Mouse (Mus musculus): ENCODE results near the gene Tprg.
A peak's percentile ranks its signal among the peaks of the same experiment; 100 is the strongest.

The Tprg gene

DNA sequence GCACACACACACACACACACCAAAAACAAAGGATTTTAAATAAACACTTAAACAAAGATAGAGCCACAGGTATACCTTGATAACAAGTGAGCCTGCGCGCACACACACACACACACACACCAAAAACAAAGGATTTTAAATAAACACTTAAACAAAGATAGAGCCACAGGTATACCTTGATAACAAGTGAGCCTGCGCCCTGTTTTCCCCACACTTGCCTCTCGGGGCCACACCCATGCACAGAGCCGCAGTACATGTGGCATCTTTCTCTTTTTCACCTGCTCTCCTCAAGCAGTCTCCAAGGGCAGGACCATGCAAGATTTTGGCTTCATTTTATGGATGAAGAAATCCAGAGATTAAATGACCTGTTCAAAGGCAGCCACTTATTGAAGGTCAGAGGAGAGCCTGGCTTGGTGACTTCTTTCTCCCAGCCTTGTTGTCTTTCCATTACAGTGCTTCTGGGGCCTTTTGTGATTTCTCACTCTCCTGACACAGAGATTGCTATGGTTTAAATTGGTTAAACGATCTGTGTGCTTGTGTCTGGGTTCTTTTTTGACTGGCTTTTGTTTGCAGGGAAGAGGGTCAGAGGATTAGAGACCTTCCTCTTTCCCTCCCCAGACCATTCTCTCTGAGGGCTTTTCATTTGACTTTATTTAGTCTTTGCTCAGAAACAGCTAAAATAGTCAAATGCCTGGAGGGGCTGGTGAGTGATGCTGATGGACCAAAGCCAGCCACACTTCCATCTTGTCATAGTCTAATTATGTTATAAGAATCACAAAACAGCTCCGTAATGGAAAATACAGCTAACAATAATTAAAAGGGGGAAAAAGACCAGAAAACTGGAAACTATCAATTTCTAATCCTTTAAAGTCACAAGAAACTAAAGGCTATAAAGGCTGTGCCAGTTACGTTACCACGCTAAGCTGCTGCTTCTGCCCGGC is 46.9 kb downstream of the Tprg start:
- no peak for DNase-seq (ENCODE audit: low read depth, low spot score)

DNA sequence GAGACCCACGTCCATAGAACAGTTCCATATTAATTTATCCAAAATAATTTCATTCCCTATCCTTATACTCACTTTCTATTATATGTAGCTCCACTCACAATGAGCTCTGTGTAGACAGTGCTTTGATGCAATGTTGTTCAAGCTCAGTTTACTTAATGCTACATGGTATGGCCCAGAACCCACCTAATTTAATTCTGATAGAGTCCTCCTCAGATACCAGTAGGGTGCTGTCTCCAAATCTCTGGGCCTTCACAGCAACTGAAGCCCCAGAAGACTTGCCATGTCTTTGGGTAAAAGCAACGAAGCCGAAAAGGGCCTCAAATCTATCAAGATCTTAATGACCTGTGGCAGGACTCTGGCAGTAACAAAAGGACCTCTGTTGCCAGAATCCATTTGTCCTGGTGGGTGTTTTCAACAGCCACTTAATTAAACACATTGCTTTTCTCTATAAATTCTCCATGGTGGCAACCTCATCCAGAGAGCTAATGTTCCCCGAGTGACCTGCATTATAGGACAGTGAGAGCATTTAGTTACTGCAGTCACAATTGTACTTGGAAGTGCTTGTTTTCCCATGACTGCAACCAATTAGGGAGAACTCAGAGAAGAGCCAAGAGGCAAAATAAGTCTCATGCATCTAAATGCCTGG is 48.6 kb downstream of the Tprg start:
- DNase-seq (ENCODE audit: low read depth, low spot score) = no peak

DNA sequence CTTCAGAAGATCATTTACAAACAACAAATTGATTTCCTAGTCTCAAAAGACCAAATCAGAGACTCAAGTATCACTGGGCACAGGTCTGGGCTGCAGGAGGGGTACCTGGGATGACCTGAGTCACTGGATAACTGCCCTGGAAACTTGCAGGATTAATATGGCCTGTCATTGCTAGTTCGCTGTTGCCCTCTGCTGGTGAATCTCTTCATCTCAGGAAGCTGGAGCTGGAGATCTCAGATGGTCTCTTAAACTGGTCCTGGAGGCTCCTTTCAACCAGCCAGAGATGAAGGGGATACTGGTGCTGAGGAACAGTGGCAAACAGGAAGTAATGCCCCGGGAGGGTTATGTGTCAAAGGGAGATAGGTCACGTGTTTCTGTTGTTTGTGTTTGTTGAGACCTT is 63.0 kb downstream of the Tprg start:
- peak; percentile 20 for DNase-seq (ENCODE audit: low read depth, low spot score)

DNA sequence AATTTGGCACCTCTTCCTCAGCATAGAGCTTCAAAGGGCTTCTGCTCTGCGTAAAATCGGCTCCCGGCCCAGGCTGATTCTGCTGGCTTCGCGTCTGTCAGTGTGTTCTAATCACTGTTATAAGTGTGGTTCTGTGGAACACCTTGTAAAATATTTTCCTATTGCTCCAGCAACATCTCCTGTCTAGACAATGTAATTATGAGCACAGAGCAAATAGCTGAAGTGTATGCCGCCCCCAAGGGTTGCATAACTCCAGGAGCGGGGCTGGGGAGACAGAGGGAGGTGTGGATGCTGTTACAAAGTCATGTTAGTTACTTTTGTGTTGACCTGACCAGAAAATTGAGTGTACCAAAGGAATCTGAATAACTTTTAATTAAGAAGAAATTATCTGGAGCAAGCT is 81.2 kb downstream of the Tprg start:
- DNase-seq (ENCODE audit: low read depth, low spot score) = no peak

DNA sequence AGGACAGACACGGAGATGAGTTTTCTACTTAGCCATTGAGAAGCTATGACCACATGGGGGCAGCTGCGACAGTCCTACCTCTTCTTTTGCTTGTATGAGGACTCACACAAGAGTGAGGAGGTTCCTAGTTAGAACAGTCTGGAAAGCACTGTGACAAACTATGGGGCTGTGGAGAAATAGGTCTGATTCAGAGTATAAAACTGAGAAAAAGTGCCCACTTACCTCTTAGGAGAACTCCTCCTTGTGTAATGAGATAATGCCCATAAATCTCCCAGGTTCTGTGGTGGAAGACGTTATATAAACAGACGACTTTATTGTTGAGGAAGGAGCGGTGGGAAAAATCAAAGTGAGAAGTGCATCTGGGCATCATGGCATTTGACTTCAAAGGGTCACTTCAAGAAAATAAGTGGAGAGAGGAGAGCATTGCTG is 83.4 kb downstream of the Tprg start:
- DNase-seq (ENCODE audit: low read depth, low spot score) = no peak

DNA sequence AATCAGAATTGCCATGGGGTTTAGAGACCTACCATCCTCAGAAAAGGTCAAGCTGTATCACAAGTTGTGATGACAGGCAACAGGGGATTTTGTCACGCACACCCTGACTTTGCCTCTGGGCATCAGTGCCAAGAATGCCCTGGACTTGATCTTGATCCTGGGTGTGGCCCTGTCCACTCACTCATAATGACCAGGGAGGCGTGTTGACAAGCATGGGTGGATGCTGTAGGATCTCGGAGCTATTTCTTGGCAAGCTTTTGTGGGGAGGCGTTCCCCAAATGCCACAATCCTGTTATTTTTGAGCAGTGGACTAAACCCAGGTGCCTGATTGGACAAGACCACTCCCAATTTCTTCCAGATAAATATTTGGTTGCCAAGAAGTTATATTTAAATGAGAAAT is 87.5 kb downstream of the Tprg start:
- no peak for DNase-seq (ENCODE audit: low read depth, low spot score)

DNA sequence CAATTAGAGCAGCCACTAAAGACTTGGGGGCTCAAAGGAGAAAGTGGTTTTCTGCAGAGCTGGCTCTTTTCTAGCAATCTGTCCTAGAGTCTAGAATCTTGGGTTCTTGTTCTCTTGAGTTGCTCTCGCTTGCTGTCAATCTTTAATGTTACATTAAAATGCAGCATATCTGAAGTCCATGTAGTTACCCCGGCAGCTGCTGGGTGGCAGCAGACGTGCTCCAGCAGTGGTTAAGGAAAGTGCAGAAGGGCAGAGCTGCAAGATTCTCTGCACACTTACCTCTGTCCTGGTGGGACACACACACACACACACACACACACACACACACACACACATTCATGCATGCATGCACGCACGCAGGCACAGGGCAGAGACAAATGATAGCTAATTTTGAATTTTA is 88.2 kb downstream of the Tprg start:
- DNase-seq (ENCODE audit: low read depth, low spot score) = no peak

DNA sequence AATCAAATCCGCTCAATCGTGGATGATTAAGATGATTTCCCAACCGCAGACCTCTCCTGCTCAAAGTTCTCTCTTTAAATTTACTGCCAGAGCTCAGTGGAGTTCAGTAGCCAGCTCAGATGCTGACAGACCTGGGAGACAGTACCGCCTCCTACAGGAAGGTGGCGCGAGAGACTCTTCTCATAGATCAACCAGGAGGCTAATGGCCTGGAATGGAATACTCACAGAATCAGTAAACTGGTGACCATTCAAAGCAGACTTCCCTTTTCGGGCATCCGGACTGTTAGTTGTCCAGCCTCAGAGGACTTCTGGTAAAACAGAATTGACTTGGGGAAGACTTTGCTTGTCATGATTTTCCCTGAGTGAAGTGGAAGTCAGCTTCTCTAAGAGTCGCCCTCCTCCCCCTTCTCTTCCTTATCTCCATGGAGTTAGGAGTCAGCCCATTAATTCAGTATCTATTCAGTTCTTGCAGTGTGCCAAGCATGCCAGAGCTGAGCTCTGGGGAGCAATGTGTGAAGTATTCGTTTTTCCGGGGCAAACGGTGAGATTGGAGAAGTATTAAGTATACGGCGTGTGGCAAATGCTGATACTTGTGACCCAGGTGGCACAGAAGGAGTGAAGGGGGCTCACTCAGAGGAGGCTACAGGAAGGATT is 90.2 kb downstream of the Tprg start:
- DNase-seq (ENCODE audit: low read depth, low spot score) = peak; percentile 59

DNA sequence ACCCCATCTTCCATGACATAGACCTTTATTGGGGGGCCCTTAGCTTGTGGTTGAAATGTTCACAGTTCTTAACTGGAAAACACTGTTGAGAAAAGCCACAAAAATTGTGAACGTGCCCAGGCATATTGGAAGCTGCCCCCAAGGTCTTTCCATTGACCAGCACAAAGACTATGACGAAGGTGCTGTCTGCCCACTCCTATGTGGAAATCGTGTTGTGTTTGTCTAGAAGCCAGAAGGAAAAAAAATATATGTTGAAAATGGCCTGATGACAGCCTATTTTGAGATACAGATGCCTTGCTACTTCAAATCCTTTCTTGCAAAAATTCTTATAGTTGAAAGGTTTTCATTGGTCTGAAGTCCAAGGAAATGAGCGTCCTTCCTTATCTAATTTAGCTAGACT is 91.1 kb downstream of the Tprg start:
- DNase-seq (ENCODE audit: low read depth, low spot score) = no peak

DNA sequence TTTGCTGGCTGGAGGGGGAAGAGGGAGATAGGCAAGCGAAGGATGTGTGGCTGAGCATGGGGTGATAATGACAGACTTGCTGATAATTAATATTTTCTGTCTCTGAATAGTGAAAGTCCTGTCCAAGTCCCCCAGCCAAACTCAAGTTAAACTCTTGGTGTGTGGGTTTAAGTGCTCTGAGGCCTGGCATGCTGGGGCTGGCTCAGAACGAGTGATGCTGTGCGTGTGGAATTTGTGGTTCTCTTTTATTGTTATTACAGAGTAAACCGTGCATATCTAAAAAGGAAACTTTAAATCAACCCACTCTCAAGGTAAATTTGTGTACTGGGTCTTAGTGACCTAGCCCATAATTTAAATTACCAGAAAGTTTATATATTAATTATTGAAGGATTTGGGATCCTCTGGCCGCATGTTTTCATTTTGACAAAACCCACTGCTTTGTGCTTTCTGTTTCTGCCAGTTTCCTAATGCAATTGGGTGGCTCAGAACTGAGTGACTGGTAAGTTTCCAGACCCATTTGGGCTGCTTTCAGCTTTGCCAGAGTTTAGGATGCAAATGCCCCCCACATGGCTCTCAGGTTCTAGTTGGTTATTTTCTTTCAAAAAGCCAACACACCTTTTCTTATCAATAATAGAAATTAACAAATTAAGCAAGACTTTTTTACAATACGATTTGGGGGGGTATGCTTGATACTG is 99.0 kb downstream of the Tprg start:
- no peak for DNase-seq (ENCODE audit: low read depth, low spot score)

DNA sequence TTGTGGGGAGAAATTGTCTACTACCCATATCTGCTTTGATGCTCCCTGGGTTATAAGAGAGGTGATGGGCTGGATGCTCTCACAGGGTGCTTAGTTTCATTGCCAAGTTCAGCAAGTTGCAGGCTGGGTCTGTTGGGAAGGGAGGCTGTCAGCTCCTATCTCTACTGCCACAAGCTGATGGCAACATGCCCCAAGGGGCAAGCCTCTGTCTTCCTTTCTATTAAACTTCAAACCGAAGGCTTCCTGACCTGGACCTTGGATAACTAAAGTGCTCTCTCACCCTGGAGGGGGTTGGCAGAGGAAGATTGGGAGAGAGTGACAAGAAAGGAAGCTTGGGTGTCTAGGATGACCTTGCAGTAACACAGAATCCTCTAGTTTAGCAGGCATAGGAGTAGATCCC is 108.1 kb downstream of the Tprg start:
- DNase-seq (ENCODE audit: low read depth, low spot score) = no peak

DNA sequence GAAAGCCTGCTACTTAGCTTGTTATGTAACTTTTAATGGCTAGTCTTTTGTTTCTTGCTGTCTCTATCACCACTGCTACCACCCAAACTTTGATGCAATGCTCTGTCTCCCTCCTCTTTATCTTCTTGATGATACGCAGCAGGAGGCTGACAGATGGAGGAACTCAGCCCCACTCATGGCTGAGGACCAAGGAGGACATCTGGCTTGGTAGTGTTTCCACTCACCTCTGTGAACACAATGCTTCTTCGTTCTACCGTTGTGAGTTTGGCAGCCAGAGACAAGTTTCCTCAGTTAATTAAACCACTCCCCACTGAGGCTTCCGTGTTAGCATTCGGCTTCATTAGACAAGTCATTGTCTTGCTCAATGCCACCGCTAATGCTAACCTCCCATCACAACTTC is 117.5 kb downstream of the Tprg start:
- DNase-seq (ENCODE audit: low read depth, low spot score) = no peak

DNA sequence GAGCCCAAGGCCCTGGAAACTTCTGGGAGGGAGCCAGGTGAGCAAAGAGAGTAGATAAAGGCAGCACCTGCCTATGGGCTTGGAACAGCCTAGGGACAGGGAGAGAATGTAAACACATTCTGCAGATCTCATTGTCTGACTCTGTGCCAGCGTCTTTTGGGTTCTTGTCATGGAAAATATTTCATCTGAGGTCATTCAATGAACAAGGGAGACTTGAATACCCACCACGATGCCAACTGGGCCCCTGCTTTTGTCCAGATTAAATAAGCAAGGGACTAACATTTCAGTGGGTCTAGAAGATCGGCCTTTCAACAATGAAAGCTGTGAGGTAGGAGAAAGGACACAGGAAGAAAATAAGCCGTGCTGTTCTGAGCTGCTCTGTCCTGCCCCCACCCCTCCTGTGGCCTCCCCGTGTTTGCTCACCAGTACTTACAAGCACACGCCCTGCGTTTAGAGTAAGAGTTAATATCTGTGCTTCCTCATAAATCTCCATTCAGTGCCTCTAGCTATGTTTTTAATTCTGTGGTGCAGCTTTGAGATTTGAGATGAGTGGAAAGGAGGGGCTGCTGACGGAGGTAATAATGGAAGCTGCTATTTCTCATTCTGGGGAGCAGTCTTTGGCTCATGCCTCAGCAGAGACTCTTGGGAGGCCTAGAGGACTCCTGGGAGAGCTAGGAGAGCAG is 120.7 kb downstream of the Tprg start:
- no peak for DNase-seq (ENCODE audit: low read depth, low spot score)

DNA sequence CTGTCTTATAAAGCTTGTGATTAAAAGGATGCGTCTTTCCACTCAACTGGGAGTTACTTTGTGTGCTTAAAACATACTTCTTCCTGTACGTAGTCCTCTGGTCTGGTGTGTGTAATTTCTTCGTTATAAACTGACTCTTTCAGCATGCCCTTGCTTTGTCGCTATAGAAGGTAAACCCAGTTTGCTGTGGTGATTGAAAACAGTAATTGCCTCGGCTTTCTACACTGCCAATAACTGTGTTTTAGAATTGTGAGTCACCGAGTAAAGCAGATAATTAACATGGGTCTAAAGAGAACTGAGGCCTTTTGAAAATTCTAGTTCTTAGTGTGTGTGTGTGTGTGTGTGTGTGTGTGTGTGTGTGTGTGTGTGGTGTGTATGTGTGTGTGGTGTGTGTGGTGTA is 121.4 kb downstream of the Tprg start:
- DNase-seq (ENCODE audit: low read depth, low spot score) = no peak

DNA sequence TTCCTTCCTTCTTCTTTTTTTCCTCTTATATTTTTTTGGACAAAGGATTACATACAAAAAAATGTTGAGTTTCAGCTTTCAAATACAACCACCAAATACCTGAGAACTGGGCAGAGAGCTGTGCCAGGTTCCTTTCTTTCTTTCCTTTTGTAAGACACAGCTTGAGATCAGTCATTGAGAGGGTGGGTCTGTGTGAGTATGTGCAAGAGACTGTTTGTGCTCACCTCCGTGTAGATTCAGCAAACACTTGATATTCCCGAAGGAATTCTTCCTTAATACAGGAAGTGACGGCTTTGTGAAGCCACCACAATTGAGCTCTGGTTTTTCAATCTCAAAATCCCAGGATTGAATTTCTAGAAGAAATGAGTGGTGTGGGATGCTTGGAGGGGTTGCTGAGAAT is 124.7 kb downstream of the Tprg start:
- DNase-seq (ENCODE audit: low read depth, low spot score) = no peak

DNA sequence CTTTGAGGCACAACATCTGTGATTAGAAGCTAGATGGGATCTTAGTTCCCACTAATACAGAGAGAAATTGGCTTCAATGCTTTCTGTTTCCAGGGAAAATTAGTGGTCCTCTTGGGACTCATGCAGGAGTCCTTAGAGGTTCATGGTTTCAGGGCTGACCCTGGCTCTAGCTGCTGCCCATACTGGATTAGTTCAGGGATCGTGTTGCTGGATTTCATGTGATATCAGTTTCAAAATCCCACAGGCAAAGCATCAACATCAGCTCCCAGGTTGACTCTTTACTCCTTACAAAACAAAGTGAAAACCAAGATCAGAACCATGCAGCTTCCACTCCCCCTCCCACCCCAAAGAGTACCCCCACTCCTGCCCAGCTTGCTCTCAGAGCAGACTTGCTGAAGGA is 127.3 kb downstream of the Tprg start:
- no peak for DNase-seq (ENCODE audit: low read depth, low spot score)

DNA sequence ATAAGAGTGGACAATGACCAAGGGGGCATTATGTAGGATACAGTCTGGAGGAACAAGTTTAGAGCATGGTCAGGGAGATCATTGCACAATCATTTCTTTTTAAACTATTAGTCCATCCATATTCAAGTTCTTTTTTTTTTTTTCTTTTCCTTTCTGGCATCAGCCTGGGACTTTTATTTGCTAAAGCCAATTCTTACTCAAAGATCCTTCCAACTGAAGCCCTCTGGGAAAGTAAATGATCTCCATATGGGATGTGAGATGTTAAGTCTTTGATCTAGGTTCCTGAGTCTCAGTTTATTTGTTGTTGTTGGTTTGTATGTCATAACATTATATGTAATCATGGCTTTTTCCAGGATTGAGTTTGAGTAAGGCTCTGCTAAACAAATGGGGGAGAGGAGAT is 128.6 kb downstream of the Tprg start:
- no peak for DNase-seq (ENCODE audit: low read depth, low spot score)

DNA sequence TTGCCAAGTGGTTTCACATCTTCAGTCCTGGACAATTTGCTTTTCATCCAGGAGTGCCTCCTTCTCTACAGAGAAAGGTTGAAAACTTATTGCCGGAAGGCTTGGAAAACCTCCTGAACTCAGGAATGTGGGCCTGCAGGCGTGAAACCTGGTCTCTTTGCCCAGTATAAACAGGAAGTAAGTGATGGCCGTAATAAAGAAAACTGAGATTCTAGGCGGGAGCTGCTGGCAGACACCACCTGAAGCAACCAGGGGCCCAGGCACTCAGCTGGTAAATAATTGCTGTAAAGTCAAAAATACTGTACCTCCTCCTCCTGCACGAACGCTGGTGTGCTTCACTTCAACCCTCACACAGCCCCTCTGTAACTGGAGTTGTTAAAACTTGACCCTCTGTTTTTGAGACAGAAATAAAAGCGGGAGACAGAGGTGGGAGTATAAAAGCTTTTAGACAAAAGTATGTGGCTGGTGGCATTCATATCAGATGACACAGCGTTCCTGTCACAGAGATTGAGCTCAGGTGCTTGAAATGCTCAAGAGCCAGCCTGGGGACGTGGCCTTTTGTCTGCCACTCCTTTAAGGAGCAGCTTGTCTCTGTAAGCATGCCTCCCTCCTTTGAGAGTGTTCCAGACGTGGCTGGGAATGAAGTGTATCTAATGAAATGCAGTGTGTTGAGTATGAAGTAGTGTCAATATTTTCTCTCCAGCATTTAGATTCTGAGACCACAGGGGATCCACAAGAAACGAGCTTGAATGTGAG is 131.4 kb downstream of the Tprg start:
- no peak for DNase-seq (ENCODE audit: low read depth, low spot score)

DNA sequence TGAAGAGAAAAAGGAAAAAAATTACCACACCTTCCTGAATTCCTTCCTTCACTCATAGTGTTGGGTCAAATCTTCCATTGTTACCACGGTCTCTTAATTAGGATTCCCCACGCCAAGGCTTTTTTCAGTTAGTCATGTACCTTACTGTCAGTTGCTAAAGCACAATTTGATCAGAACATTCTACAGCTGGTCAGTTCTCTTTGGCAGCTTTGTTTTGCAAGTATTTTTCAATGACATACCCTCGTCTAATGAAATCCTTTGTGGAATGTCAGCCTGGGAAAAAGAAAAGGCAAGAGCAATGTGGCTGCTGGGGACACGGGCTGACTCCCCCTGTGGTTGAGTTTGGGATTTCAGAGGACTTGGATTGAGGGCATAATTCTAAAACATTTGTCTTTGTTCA is 136.4 kb downstream of the Tprg start:
- no peak for DNase-seq (ENCODE audit: low read depth, low spot score)

DNA sequence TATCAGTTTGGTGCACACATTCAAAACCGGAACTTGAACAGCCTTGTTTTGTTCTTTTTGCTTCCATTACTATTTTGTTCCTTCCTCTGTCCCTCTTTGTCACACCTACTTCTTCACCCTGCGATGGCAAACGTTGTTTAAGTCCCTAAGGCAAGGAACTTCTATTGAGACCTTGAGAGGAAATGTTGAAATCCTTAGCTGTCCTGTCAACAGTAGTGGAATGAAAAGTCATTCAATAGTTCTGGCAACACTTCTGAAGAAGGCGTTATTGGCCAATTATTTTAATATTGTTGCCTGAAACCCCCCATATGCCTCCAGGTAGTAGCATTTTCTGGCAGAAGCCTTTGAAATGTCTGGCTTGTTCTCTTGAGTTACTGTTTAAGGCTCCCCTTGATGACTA is 137.4 kb downstream of the Tprg start:
- no peak for DNase-seq (ENCODE audit: low read depth, low spot score)

DNA sequence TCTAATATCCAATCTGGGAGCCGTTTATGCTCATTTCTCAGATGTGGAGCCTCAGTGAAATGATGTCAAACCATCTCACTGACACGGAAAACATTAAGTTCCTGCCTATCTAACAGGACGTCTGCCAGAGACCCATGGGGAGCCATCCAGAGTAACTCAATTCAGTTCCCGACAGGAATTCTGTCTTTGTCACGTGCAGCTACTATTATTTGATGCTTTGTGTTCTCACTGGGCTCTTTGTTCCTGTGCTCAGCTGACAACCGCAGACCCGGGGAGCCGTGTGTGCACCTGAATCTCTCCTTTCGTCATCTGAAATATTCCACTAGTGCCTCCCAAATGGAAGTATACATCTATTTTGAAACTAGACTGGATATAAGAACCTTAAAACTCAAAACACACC is 138.3 kb downstream of the Tprg start:
- DNase-seq (ENCODE audit: low read depth, low spot score) = no peak
